In the genomic region with DNA sequence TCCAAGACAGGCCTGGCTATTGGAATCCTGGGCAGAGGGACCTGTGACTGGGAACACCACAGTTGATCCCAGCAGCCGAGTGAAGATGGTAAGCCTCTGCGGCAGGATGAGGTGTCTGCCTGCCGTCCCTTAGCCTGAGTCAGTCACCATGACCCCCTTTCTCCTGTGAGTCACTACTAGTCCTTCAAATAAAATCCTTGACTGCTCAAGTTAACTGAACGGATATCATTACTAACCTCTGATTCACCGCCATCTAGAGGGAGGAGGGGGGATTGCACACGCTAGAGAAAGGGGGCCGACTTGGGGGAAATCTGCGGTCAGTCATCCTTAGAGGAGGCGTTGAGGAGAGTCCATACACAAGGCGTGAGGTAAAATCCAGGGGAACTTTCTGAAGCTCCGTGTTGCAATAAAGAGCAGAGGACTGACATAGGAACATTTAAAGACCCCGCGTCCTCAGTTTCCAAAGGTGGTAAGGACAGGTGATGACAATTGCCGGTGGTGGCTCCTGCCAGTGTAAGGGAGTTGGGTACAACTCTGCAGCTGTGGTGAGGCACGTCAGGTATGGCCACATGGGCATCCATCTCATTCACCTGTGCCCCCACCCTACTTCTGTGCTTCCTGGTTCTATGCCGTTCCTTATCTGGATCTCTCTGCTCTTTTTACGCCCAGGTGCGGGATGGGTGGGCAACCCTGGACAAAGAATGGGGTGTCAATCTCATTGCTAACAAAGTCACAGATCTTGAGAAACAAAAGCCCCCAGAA, we compare ENCODE assay signal across 8 mouse cellular contexts. TPM values are rescaled to one million over a fixed set of nuclear protein-coding genes. Genes with fewer than 3 reads are reported as not detected.
DNase-seq lines count a peak whose midpoint lies in the region; ATAC-seq lines count a peak whose summit lies in the region.

No protein-coding gene starts in this region.

- 0 out of 2 replicates have a peak, but pooled peaks cover 14% of the 10 kb centered on the region for H3K27me3 ChIP-seq in intestine, embryonic 16.5 days (replicated peaks; ENCODE audit: control insufficient read depth, insufficient read depth, low read length)
- H3K27me3 ChIP-seq in limb, embryonic 10.5 days (ENCODE audit: low read depth, poor library complexity, severe bottlenecking): peaks cover 79% of the 10 kb centered on the region
- H3K27me3 ChIP-seq in midbrain, embryonic 16.5 days (ENCODE audit: control insufficient read depth, insufficient read depth, low read depth, low read length): 0 out of 2 replicates have a peak, but pooled peaks cover 2% of the 10 kb centered on the region

- peak overlapping the region; percentile 28; the same call in 1 of the 2 replicates for H3K4me2 ChIP-seq in intestine, embryonic 16.5 days (ENCODE audit: low read depth, low read length)
- peak overlapping the region; percentile 41 for H3K4me2 ChIP-seq in midbrain, embryonic 16.5 days (ENCODE audit: low read length)

- WGBS in intestine, embryonic 16.5 days: 39% methylated on average over 18 of the region's 18 CpGs
- 34% methylated on average over 18 of the region's 18 CpGs for WGBS in limb, embryonic 10.5 days
- WGBS in midbrain, embryonic 16.5 days: 33% methylated on average over 18 of the region's 18 CpGs

- ATAC-seq in intestine, embryonic 16.5 days: peak; percentile 68
- peak; percentile 58 for ATAC-seq in midbrain, embryonic 16.5 days

- H3K9ac ChIP-seq in intestine, embryonic 16.5 days (ENCODE audit: low read depth, low read length): no peak overlapping the region
- peak overlapping the region; percentile 46; the same call in 1 of the 2 replicates for H3K9ac ChIP-seq in midbrain, embryonic 16.5 days (ENCODE audit: low read depth, low read length)

- H3K36me3 ChIP-seq in intestine, embryonic 16.5 days (ENCODE audit: control insufficient read depth, insufficient read depth, low read length): no peaks in the 10 kb centered on the region
- H3K36me3 ChIP-seq in limb, embryonic 10.5 days: no peaks in the 10 kb centered on the region
- no peaks in the 10 kb centered on the region for H3K36me3 ChIP-seq in midbrain, embryonic 16.5 days (ENCODE audit: control insufficient read depth, insufficient read depth, low read length)

- no peak overlapping the region for H3K27ac ChIP-seq in intestine, embryonic 16.5 days (ENCODE audit: low read length)
- H3K27ac ChIP-seq in limb, embryonic 10.5 days: peak overlapping the region; percentile 33; the same call in 1 of the 2 replicates
- H3K27ac ChIP-seq in midbrain, embryonic 16.5 days (ENCODE audit: low read length): no peak overlapping the region

- peak; percentile 83 for DNase-seq in 3T3-L1 (ENCODE audit: low read depth, low spot score)
- DNase-seq in Muller cell, postnatal 12 days (ENCODE audit: inconsistent ontology term): peak; percentile 82
- peak; percentile 67 for DNase-seq in cerebellum, adult 9-11 months
- peak; percentile 42 to 58 for DNase-seq in frontal cortex, postnatal 25 days (ENCODE audit: low spot score in 2 of 2)
- peak; percentile 74 for DNase-seq in limb, embryonic 10.5 days (ENCODE audit: low spot score)
- peak; percentile 79 for DNase-seq in testis, postnatal 10 days (ENCODE audit: low spot score)

- H3K9me3 ChIP-seq in intestine, embryonic 16.5 days (ENCODE audit: control insufficient read depth, low read length): no peaks in the 10 kb centered on the region
- H3K9me3 ChIP-seq in limb, embryonic 10.5 days (replicated peaks): no peaks in the 10 kb centered on the region
- no peaks in the 10 kb centered on the region for H3K9me3 ChIP-seq in midbrain, embryonic 16.5 days (replicated peaks; ENCODE audit: control insufficient read depth, low read length, poor library complexity, severe bottlenecking)

- no peaks in the 10 kb centered on the region for H3K4me1 ChIP-seq in intestine, embryonic 16.5 days (ENCODE audit: control insufficient read depth, insufficient read depth, low read length)
- peaks cover 7% of the 10 kb centered on the region for H3K4me1 ChIP-seq in limb, embryonic 10.5 days
- H3K4me1 ChIP-seq in midbrain, embryonic 16.5 days (ENCODE audit: control insufficient read depth, insufficient read depth, low read length): peaks cover 5% of the 10 kb centered on the region; the same call in 1 of the 2 replicates

- no peak overlapping the region for H3K4me3 ChIP-seq in intestine, embryonic 16.5 days (ENCODE audit: low read length)
- no peak overlapping the region for H3K4me3 ChIP-seq in limb, embryonic 10.5 days
- no peak overlapping the region for H3K4me3 ChIP-seq in midbrain, embryonic 16.5 days (ENCODE audit: low read depth, low read length)

RNA-seq across cellular contexts. Expression of a gene that starts 36.6 kb away (rescaled TPM):
- polyA plus RNA-seq in intestine, embryonic 16.5 days (2015; fragmentation: Nextera tagmentation; extraction: Ambion mirVana): not detected in 2 replicates
- polyA plus RNA-seq in limb, embryonic 10.5 days (2016; fragmentation: Nextera tagmentation; extraction: Ambion mirVana): not detected in 2 replicates
- polyA plus RNA-seq in midbrain, embryonic 16.5 days (2015; fragmentation: Nextera tagmentation; extraction: Ambion mirVana): not detected in 2 replicates
